Mouse (Mus musculus) heart, postnatal 0 days (tissue): Measurements from ENCODE around the gene Heatr5a.

ENCODE experiments used
- CTCF ChIP-seq: IDR thresholded peaks from 2 replicates; pipeline ENCODE4 v1.5.1; 2016; ENCODE audit warnings: antibody characterized with exemption, control low read depth, low read depth
- EP300 ChIP-seq: IDR thresholded peaks from 2 replicates; pipeline ENCODE4 v1.6.1; 2016; ENCODE audit warnings: antibody characterized with exemption, low read depth

DNA sequence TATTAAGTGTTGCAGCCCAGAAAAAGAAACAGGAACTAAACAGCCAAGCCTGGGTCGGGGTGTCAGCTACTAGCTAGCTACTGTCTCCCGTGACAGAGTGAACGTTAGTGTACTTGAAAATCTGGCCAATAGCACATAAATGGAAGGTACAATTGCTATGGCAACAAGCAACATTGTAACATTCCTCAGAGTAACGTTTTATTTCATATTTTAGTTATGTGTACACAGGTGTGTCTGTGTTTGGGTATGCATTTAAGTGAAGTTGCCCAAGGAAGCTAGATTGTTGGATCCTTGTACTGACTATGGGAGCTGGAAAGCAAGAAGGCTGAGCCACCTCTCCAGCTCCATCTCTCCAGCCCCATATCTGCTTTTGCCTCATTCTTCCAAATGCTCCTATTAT, 31.3 kb downstream of the Heatr5a start:
- TF ChIP-seq EP300 (no peak), CTCF (no peak)
